Mouse (Mus musculus) heart, embryonic 11.5 days (tissue): ENCODE measurements around the gene Slc25a19. TPM values are rescaled to one million over a fixed set of nuclear protein-coding genes. Genes with fewer than 3 reads are reported as not detected.

ENCODE experiments used
- ATAC-seq: fragments of 200-750 bp; cut with Nextera tagmentation; replicated peaks from 2 replicates; pipeline ENCODE4 v1.8.0; 2017; ENCODE audit warnings: moderate library complexity; ENCODE audit not compliant: insufficient number of reproducible peaks, low FRiP score, low TSS enrichment
- H3K27ac ChIP-seq: fragments of 300-500 bp; sonication (generic); 2 replicates; pipeline ENCODE4 v1.5.1; 2014; ENCODE audit warnings: mild to moderate bottlenecking, low read depth, low read length
- H3K27me3 ChIP-seq: fragments of 300-500 bp; sonication (generic); 2 replicates; pipeline ENCODE4 v1.6.1; 2014; ENCODE audit warnings: mild to moderate bottlenecking, low read length, mixed read lengths; ENCODE audit not compliant: control insufficient read depth, insufficient read depth
- H3K36me3 ChIP-seq: fragments of 300-500 bp; sonication (generic); 2 replicates; pipeline ENCODE4 v1.6.1; 2014; ENCODE audit warnings: mild to moderate bottlenecking, low read length, moderate library complexity, mixed read lengths; ENCODE audit not compliant: control insufficient read depth, insufficient read depth
- H3K4me1 ChIP-seq: fragments of 300-500 bp; sonication (generic); 2 replicates; pipeline ENCODE4 v1.6.1; 2014; ENCODE audit warnings: low read length; ENCODE audit not compliant: control insufficient read depth, insufficient read depth
- H3K4me2 ChIP-seq: fragments of 300-500 bp; sonication (generic); 2 replicates; pipeline ENCODE4 v1.6.1; 2014; ENCODE audit warnings: mild to moderate bottlenecking, moderate library complexity
- H3K4me3 ChIP-seq: fragments of 300-500 bp; sonication (generic); 2 replicates; pipeline ENCODE4 v1.5.1; 2014; ENCODE audit warnings: low read depth, low read length
- H3K9ac ChIP-seq: fragments of 300-500 bp; sonication (generic); 2 replicates; pipeline ENCODE4 v1.6.1; 2014; ENCODE audit warnings: mild to moderate bottlenecking, low read depth, low read length, moderate library complexity
- H3K9me3 ChIP-seq: fragments of 300-500 bp; sonication (generic); replicated peaks from 2 replicates; pipeline ENCODE4 v1.6.1; 2016; ENCODE audit warnings: low read length; ENCODE audit not compliant: control insufficient read depth
- whole genome bisulfite sequencing: fragments of 180-500 bp; shearing (Covaris S2); extraction: QIAGEN DNeasy Blood & Tissue Kit; methylation state at CpG from one replicate; pipeline ENCODE4 v1.1.7; 2014; ENCODE audit not compliant: insufficient replicate concordance; 5-methylcytosine and 5-hydroxymethylcytosine counted together
- polyA plus RNA-seq: library from polyadenylated mRNA; unstranded; fragments of >200 nt; fragmentation: Nextera tagmentation; extraction: Ambion mirVana; gene quantifications from 2 replicates; pipeline ENCODE4 v1.2.1, GENCODE M21; 2014

Gene Slc25a19
- polyA plus RNA-seq, 1 experiment from 2014 or later, result 35.7 TPM

GRCm38 (mm10) chr11:115618732-115619516, 9.2 kb downstream of the Slc25a19 start:
- Histone ChIP-seq H3K9ac (no peak overlapping the region), H3K4me2 (no peak overlapping the region), H3K27ac (no peak overlapping the region), H3K9me3 (no peaks in the 10 kb centered on the region), H3K4me1 (peaks cover 6% of the 10 kb centered on the region), H3K4me3 (no peak overlapping the region), H3K36me3 (peaks cover 18% of the 10 kb centered on the region), H3K27me3 (no peaks in the 10 kb centered on the region)
- no peak for ATAC-seq
- 85% methylated on average over 16 of the region's 16 CpGs for WGBS

GRCm38 (mm10) chr11:115618001-115618400, 10.1 kb downstream of the Slc25a19 start:
- WGBS, result 88% methylated on average over 2 of the region's 2 CpGs
- Histone ChIP-seq H3K4me2 (no peak overlapping the region), H3K27ac (no peak overlapping the region), H3K27me3 (no peaks in the 10 kb centered on the region), H3K4me3 (no peak overlapping the region), H3K36me3 (peaks cover 15% of the 10 kb centered on the region), H3K9me3 (no peaks in the 10 kb centered on the region), H3K4me1 (peaks cover 14% of the 10 kb centered on the region), H3K9ac (no peak overlapping the region)
- ATAC-seq, result no peak

- no peaks in the 10 kb centered on the region for H3K27me3 ChIP-seq
- no peak overlapping the region for H3K4me2 ChIP-seq
- H3K4me3 ChIP-seq, result no peak overlapping the region
- no peaks in the 10 kb centered on the region for H3K9me3 ChIP-seq
- H3K4me1 ChIP-seq, result peaks cover 14% of the 10 kb centered on the region
- no peak for ATAC-seq
- H3K36me3 ChIP-seq, result peaks cover 7% of the 10 kb centered on the region
- no peak overlapping the region for H3K9ac ChIP-seq
- H3K27ac ChIP-seq, result no peak overlapping the region
- 69% methylated on average over 6 of the region's 6 CpGs for WGBS
Observed at GRCm38 (mm10) chr11:115616893-115617292, 11.2 kb downstream of the Slc25a19 start.

GRCm38 (mm10) chr11:115616371-115616770, 11.7 kb downstream of the Slc25a19 start:
- Histone ChIP-seq H3K27ac (no peak overlapping the region), H3K4me2 (no peak overlapping the region), H3K9me3 (no peaks in the 10 kb centered on the region), H3K4me1 (peaks cover 18% of the 10 kb centered on the region), H3K36me3 (peaks cover 7% of the 10 kb centered on the region), H3K9ac (no peak overlapping the region), H3K27me3 (no peaks in the 10 kb centered on the region), H3K4me3 (no peak overlapping the region)
- WGBS, result 92% methylated on average over 7 of the region's 7 CpGs
- no peak for ATAC-seq

GRCm38 (mm10) chr11:115615875-115616274, 12.2 kb downstream of the Slc25a19 start:
- H3K36me3 ChIP-seq, result peaks cover 7% of the 10 kb centered on the region; the same call in 1 of the 2 replicates
- no peak overlapping the region for H3K4me2 ChIP-seq
- no peak for ATAC-seq
- peaks cover 18% of the 10 kb centered on the region for H3K4me1 ChIP-seq
- H3K27ac ChIP-seq, result no peak overlapping the region
- no peaks in the 10 kb centered on the region for H3K9me3 ChIP-seq
- H3K9ac ChIP-seq, result no peak overlapping the region
- H3K27me3 ChIP-seq, result no peaks in the 10 kb centered on the region
- H3K4me3 ChIP-seq, result no peak overlapping the region
- WGBS, result 91% methylated on average over 6 of the region's 6 CpGs

- Histone ChIP-seq H3K36me3 (peaks cover 7% of the 10 kb centered on the region; the same call in 1 of the 2 replicates), H3K9me3 (no peaks in the 10 kb centered on the region), H3K27me3 (no peaks in the 10 kb centered on the region), H3K4me2 (no peak overlapping the region), H3K9ac (no peak overlapping the region), H3K4me3 (no peak overlapping the region), H3K4me1 (peaks cover 18% of the 10 kb centered on the region), H3K27ac (no peak overlapping the region)
- 77% methylated on average over 15 of the region's 15 CpGs for WGBS
- no peak for ATAC-seq
Observed at GRCm38 (mm10) chr11:115615108-115615825, 12.8 kb downstream of the Slc25a19 start.

GRCm38 (mm10) chr11:115614346-115615107, 13.6 kb downstream of the Slc25a19 start:
- no peak overlapping the region for H3K4me3 ChIP-seq
- no peaks in the 10 kb centered on the region for H3K27me3 ChIP-seq
- peaks cover 18% of the 10 kb centered on the region for H3K4me1 ChIP-seq
- no peak for ATAC-seq
- no peak overlapping the region for H3K27ac ChIP-seq
- 83% methylated on average over 10 of the region's 10 CpGs for WGBS
- peaks cover 7% of the 10 kb centered on the region; the same call in 1 of the 2 replicates for H3K36me3 ChIP-seq
- no peak overlapping the region for H3K9ac ChIP-seq
- H3K9me3 ChIP-seq, result no peaks in the 10 kb centered on the region
- H3K4me2 ChIP-seq, result no peak overlapping the region

GRCm38 (mm10) chr11:115613138-115613945, 14.8 kb downstream of the Slc25a19 start:
- H3K9me3 ChIP-seq, result no peaks in the 10 kb centered on the region
- ATAC-seq, result no peak
- peaks cover 14% of the 10 kb centered on the region; the same call in 1 of the 2 replicates for H3K36me3 ChIP-seq
- peak overlapping the region; percentile 81 for H3K9ac ChIP-seq
- WGBS, result 0% methylated on average over 16 of the region's 16 CpGs
- peak overlapping the region; percentile 88 for H3K27ac ChIP-seq
- H3K4me1 ChIP-seq, result peaks cover 18% of the 10 kb centered on the region
- H3K27me3 ChIP-seq, result no peaks in the 10 kb centered on the region
- peak overlapping the region; percentile 68 for H3K4me3 ChIP-seq
- peak overlapping the region; percentile 99 for H3K4me2 ChIP-seq
